Mouse (Mus musculus): ENCODE measurements around the gene Taf6l. TPM values are rescaled to one million over a fixed set of nuclear protein-coding genes. Genes with fewer than 3 reads are reported as not detected.

Gene Taf6l
- polyA plus RNA-seq, 1 experiment from 2014 or later, result 28.5 TPM

GRCm38 (mm10) chr19:8818301-8818798 lies 32.1 kb upstream of the Taf6l start:
- ATAC-seq (ENCODE audit: low FRiP score), result no peak
- Histone ChIP-seq H3K36me3 (peaks cover 20% of the 10 kb centered on the region), H3K27ac (replicated peaks) (peak overlapping the region; percentile 100), H3K4me1 (peaks cover 62% of the 10 kb centered on the region), H3K4me3 (replicated peaks) (peak overlapping the region; percentile 83), H3K4me2 (peak overlapping the region; percentile 95), H3K9ac (replicated peaks) (peak overlapping the region; percentile 90), H3K27me3 (replicated peaks) (no peaks in the 10 kb centered on the region), H3K9me3 (replicated peaks) (no peaks in the 10 kb centered on the region)
- 34% methylated on average over 14 of the region's 14 CpGs for WGBS

GRCm38 (mm10) chr19:8817001-8817400 lies 30.8 kb upstream of the Taf6l start:
- peak overlapping the region; percentile 0; the same call in 1 of the 2 replicates for H3K9ac ChIP-seq (replicated peaks)
- peaks cover 25% of the 10 kb centered on the region for H3K36me3 ChIP-seq
- peaks cover 48% of the 10 kb centered on the region for H3K4me1 ChIP-seq
- H3K27me3 ChIP-seq (replicated peaks), result no peaks in the 10 kb centered on the region
- H3K4me3 ChIP-seq (replicated peaks), result peak overlapping the region; percentile 7; the same call in 1 of the 2 replicates
- H3K9me3 ChIP-seq (replicated peaks), result no peaks in the 10 kb centered on the region
- H3K27ac ChIP-seq (replicated peaks), result no peak overlapping the region
- H3K4me2 ChIP-seq, result peak overlapping the region; percentile 22
- no peak for ATAC-seq (ENCODE audit: low FRiP score)
- 84% methylated on average over 3 of the region's 3 CpGs for WGBS

- Histone ChIP-seq H3K27ac (replicated peaks) (no peak overlapping the region), H3K27me3 (replicated peaks) (no peaks in the 10 kb centered on the region), H3K4me1 (peaks cover 38% of the 10 kb centered on the region), H3K9ac (replicated peaks) (0 out of 2 replicates have a peak overlapping the region, but pooled peaks have one; percentile 10), H3K4me3 (replicated peaks) (no peak overlapping the region), H3K36me3 (peaks cover 33% of the 10 kb centered on the region), H3K4me2 (peak overlapping the region; percentile 22), H3K9me3 (replicated peaks) (no peaks in the 10 kb centered on the region)
- ATAC-seq (ENCODE audit: low FRiP score), result no peak
- WGBS, result 59% methylated on average over 11 of the region's 11 CpGs
Observed at GRCm38 (mm10) chr19:8815812-8816211, 29.6 kb upstream of the Taf6l start.

- H3K27me3 ChIP-seq (replicated peaks), result no peaks in the 10 kb centered on the region
- WGBS, result 92% methylated on average over 5 of the region's 5 CpGs
- peaks cover 26% of the 10 kb centered on the region for H3K4me1 ChIP-seq
- no peak overlapping the region for H3K27ac ChIP-seq (replicated peaks)
- no peak overlapping the region for H3K4me2 ChIP-seq
- no peak for ATAC-seq (ENCODE audit: low FRiP score)
- H3K9me3 ChIP-seq (replicated peaks), result no peaks in the 10 kb centered on the region
- no peak overlapping the region for H3K9ac ChIP-seq (replicated peaks)
- H3K4me3 ChIP-seq (replicated peaks), result no peak overlapping the region
- H3K36me3 ChIP-seq, result peaks cover 49% of the 10 kb centered on the region
Observed at GRCm38 (mm10) chr19:8806810-8807209, 20.6 kb upstream of the Taf6l start.

- no peak overlapping the region for H3K27ac ChIP-seq (replicated peaks)
- H3K9ac ChIP-seq (replicated peaks), result no peak overlapping the region
- H3K36me3 ChIP-seq, result peaks cover 31% of the 10 kb centered on the region
- peaks cover 29% of the 10 kb centered on the region for H3K4me1 ChIP-seq
- no peaks in the 10 kb centered on the region for H3K27me3 ChIP-seq (replicated peaks)
- no peaks in the 10 kb centered on the region for H3K9me3 ChIP-seq (replicated peaks)
- no peak overlapping the region for H3K4me2 ChIP-seq
- WGBS, result 94% methylated on average over 11 of the region's 11 CpGs
- ATAC-seq (ENCODE audit: low FRiP score), result no peak
- no peak overlapping the region for H3K4me3 ChIP-seq (replicated peaks)
Observed at GRCm38 (mm10) chr19:8803879-8804660, 17.9 kb upstream of the Taf6l start.

GRCm38 (mm10) chr19:8803204-8803780 lies 17.1 kb upstream of the Taf6l start:
- peak overlapping the region; percentile 92; the same call in 1 of the 2 replicates for H3K27ac ChIP-seq (replicated peaks)
- H3K9me3 ChIP-seq (replicated peaks), result no peaks in the 10 kb centered on the region
- H3K27me3 ChIP-seq (replicated peaks), result no peaks in the 10 kb centered on the region
- peaks cover 26% of the 10 kb centered on the region for H3K36me3 ChIP-seq
- 92% methylated on average over 9 of the region's 9 CpGs for WGBS
- H3K4me1 ChIP-seq, result peaks cover 35% of the 10 kb centered on the region
- peak overlapping the region; percentile 63 for H3K4me3 ChIP-seq (replicated peaks)
- peak overlapping the region; percentile 79 for H3K4me2 ChIP-seq
- H3K9ac ChIP-seq (replicated peaks), result no peak overlapping the region
- ATAC-seq (ENCODE audit: low FRiP score), result no peak

GRCm38 (mm10) chr19:8802130-8802821 lies 16.1 kb upstream of the Taf6l start, which contains the start of gene Zbtb3:
Gene Zbtb3 (plus strand): TSS chr19:8802555.
- Histone ChIP-seq H3K27me3 (replicated peaks) (no peaks in the 10 kb centered on the region), H3K4me2 (peak within 1 kb of the TSS; percentile 79), H3K36me3 (peaks cover 23% of the 10 kb centered on the region), H3K9me3 (replicated peaks) (no peaks in the 10 kb centered on the region), H3K27ac (replicated peaks) (peak within 1 kb of the TSS; percentile 92), H3K9ac (replicated peaks) (peak within 1 kb of the TSS; percentile 50), H3K4me3 (replicated peaks) (peak within 1 kb of the TSS; percentile 63), H3K4me1 (peaks cover 42% of the 10 kb centered on the region)
- WGBS, result under 1% methylated on average over 30 of the region's 30 CpGs
- ATAC-seq (ENCODE audit: low FRiP score), result peak; percentile 97

GRCm38 (mm10) chr19:8798947-8799315 lies 12.7 kb upstream of the Taf6l start:
- no peak for ATAC-seq (ENCODE audit: low FRiP score)
- Histone ChIP-seq H3K9ac (replicated peaks) (no peak overlapping the region), H3K27me3 (replicated peaks) (no peaks in the 10 kb centered on the region), H3K27ac (replicated peaks) (peak overlapping the region; percentile 62), H3K36me3 (peaks cover 15% of the 10 kb centered on the region), H3K9me3 (replicated peaks) (no peaks in the 10 kb centered on the region), H3K4me3 (replicated peaks) (no peak overlapping the region; the same call in 1 of the 2 replicates), H3K4me1 (peaks cover 35% of the 10 kb centered on the region), H3K4me2 (peak overlapping the region; percentile 84)

GRCm38 (mm10) chr19:8798264-8798946 lies 12.2 kb upstream of the Taf6l start, which contains the start of gene Polr2g:
Gene Polr2g (minus strand): TSS chr19:8798577.
- peak within 1 kb of the TSS; percentile 78 for H3K27ac ChIP-seq (replicated peaks)
- ATAC-seq (ENCODE audit: low FRiP score), result peak; percentile 82

GRCm38 (mm10) chr19:8790171-8790570 lies 4.0 kb upstream of the Taf6l start:
- H3K4me1 ChIP-seq, result peaks cover 12% of the 10 kb centered on the region
- no peak for ATAC-seq (ENCODE audit: low FRiP score)
- WGBS, result 81% methylated on average over 7 of the region's 7 CpGs

More at GRCm38 (mm10) chr19:8798264-8798946, 12.2 kb upstream of the Taf6l start, which contains the start of gene Polr2g:
- Histone ChIP-seq H3K4me3 (replicated peaks) (peak within 1 kb of the TSS; percentile 85), H3K4me1 (peaks cover 29% of the 10 kb centered on the region), H3K9me3 (replicated peaks) (no peaks in the 10 kb centered on the region), H3K4me2 (peak within 1 kb of the TSS; percentile 84), H3K27me3 (replicated peaks) (no peaks in the 10 kb centered on the region), H3K36me3 (peaks cover 20% of the 10 kb centered on the region), H3K9ac (replicated peaks) (peak within 1 kb of the TSS; percentile 73)
- WGBS, result 2% methylated on average over 25 of the region's 25 CpGs

GRCm38 (mm10) chr19:8789171-8789570 lies 3.0 kb upstream of the Taf6l start:
- no peak overlapping the region for H3K9ac ChIP-seq (replicated peaks)
- peaks cover 18% of the 10 kb centered on the region for H3K4me1 ChIP-seq
- H3K27me3 ChIP-seq (replicated peaks), result no peaks in the 10 kb centered on the region
- WGBS, result 69% methylated on average over 1 of the region's 1 CpGs
- H3K4me3 ChIP-seq (replicated peaks), result no peak overlapping the region
- no peak overlapping the region for H3K4me2 ChIP-seq
- H3K9me3 ChIP-seq (replicated peaks), result no peaks in the 10 kb centered on the region
- ATAC-seq (ENCODE audit: low FRiP score), result no peak
- H3K27ac ChIP-seq (replicated peaks), result no peak overlapping the region
- H3K36me3 ChIP-seq, result peaks cover 26% of the 10 kb centered on the region

More at GRCm38 (mm10) chr19:8790171-8790570, 4.0 kb upstream of the Taf6l start:
- peaks cover 36% of the 10 kb centered on the region for H3K36me3 ChIP-seq
- H3K9ac ChIP-seq (replicated peaks), result no peak overlapping the region
- H3K27me3 ChIP-seq (replicated peaks), result no peaks in the 10 kb centered on the region
- no peak overlapping the region for H3K4me3 ChIP-seq (replicated peaks)
- H3K27ac ChIP-seq (replicated peaks), result no peak overlapping the region
- H3K4me2 ChIP-seq, result no peak overlapping the region
- no peaks in the 10 kb centered on the region for H3K9me3 ChIP-seq (replicated peaks)
